Mouse (Mus musculus) layer of hippocampus, adult 2 months (tissue): ENCODE measurements around the gene Fzd2. TPM values are rescaled to one million over a fixed set of nuclear protein-coding genes. Genes with fewer than 3 reads are reported as not detected.

Experiments used
- DNase-seq, 2 experiments: peaks; one replicate each; pipeline ENCODE4 v3.0.0; 2022; ENCODE audit warnings: low spot score in 2 of 2
- H3K27ac ChIP-seq: fragments of 200-600 bp; 2 replicates; pipeline ENCODE4 v1.8.1; 2022
- H3K4me3 ChIP-seq: fragments of 200-600 bp; 2 replicates; pipeline ENCODE4 v1.8.1; 2022; ENCODE audit warnings: mild to moderate bottlenecking
- CTCF ChIP-seq: fragments of 200-600 bp; conservative IDR thresholded peaks from 2 replicates; pipeline ENCODE4 v1.8.1; 2022; ENCODE audit warnings: antibody characterized with exemption, mild to moderate bottlenecking, moderate library complexity
- total RNA-seq, 2 experiments: library from RNA; stranded (reverse); gene quantifications; 2 replicates each; pipeline ENCODE4 v1.2.3; 2021

Gene Fzd2
- total RNA-seq, 2 experiments from 2014 or later, result 7.5 to 9.2 TPM

DNA sequence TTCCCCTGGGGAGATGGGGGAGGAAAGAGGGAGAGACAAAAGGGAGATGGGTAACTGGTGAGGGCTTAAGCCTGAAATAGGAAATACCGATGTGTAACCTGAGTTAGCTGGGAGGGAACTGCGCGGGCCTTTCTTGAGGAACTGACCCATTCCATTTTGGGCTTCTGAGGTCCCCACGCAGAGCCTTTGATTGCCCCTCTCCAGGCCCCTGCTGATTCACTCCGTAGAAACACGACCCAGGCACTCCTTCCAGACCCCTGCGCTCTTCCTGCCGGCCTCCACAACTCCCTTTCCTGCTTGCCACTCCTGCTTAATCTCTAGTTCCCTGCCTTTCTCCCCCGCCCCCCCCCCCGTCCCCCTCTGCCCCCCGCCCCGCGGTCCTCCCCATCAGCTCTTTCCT, 28.5 kb downstream of the Fzd2 start:
- H3K4me3 ChIP-seq, result no peak overlapping the region
- no peak for TF ChIP-seq CTCF

DNA sequence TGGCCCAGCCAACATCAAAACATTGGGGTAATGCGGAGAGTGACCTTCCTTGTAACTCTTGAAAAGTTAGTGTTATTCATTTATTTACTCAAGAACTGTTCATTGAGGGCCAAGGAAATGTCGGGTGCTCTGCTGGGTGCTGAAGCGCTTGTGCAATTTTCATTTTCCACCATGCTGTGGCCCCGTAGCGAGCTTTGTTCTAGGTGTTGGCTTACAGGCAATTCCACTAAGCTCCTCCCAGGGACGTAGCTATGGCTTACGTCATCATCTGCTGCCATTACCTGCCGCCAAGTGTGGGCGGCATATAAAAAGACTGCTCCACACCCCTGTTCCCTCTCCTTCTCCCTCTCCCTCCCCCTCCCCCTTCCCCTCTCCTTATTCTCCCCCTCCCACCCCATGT, 29.2 kb downstream of the Fzd2 start:
- no peak for DNase-seq
- no peak for TF ChIP-seq CTCF
- H3K27ac ChIP-seq, result no peak overlapping the region
- no peak overlapping the region for H3K4me3 ChIP-seq

More for the DNA sequence above, 28.5 kb downstream of the Fzd2 start:
- DNase-seq, result no peak
- H3K27ac ChIP-seq, result no peak overlapping the region

DNA sequence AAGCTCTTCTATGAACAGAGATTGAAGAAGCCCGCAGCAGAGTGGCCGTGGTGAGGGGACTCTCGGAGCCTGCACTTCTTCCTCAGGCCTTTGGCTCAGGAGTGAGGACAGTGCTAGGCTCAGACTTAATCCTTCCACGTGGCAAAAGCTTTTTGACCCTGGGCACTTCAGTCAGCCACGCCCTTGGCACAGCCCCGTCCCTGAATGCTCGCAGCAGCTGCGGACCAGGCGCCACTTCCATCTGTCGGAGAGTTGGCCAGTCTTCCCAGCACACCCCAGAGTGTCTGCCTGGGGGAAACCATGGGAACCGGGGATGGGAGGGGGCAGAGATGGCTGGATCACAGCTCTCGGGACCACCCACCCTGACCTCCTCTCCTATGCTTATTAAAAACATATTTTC, 32.7 kb downstream of the Fzd2 start:
- TF ChIP-seq CTCF, result no peak
- Histone ChIP-seq H3K4me3 (no peak overlapping the region), H3K27ac (no peak overlapping the region)
- no peak for DNase-seq

DNA sequence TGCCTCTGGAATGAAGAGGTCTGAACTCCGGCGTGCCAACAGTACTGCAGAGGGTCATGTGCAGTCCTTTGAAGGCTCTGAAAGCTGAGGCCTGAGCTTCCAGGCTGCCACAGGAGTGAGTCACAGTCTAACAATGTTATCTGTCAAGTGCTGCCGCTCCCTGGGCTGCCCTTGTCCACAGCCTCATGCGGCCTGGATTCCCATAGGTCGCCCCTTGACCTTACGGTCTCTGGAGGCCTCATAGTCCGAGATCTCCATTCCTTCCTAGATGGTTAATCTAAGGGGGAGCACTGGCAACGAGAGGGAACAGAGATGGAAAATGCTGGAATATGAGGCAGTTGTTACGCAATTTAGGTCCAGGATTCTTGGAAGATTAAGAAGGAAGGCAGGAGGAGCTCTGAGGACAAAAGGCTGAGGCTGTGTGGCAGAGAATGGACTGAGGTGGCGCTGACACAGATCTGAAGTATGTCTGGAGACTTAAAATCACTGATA, 39.7 kb downstream of the Fzd2 start:
- TF ChIP-seq CTCF, result no peak
- no peak overlapping the region for H3K4me3 ChIP-seq
- no peak overlapping the region for H3K27ac ChIP-seq
- DNase-seq, result no peak

DNA sequence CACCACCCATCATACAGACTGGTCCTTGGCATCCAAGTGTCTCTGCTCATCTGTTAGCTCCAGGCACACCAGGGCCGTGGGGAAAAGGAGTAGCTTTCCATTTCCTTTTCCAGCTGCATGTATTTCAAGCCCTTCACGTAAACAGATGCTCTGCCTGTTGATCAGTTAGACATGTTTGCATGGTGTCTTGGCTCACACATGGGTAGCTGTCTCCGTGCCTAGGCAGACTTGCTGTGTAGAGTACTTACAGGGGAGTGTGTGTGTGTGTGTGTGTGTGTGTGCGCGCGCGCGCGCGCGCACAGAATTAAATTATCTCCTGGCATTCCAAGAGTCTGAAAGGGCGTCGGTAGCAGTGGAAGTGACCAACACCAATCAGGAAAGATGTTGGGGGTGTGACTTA, 42.0 kb downstream of the Fzd2 start:
- no peak overlapping the region for H3K4me3 ChIP-seq
- TF ChIP-seq CTCF, result no peak
- no peak for DNase-seq

DNA sequence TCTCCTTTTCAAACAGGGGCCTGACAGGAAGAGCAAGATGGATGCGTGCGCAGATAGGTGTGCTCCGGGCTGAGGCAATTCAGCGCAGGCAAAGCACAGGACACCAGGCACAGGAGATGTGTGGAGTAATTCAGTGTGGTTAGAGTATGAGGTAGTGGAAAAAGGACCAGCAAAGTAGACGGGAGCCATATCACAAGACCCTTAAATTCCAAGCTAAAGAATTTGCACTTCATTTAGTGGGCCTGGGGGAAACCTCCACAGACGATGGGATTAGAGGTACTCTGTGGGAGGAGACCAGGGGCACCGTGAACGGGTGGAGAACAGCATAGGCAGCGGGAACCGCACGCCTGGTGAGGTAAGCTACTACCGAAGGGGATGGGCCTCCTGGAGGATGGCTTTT, 43.7 kb downstream of the Fzd2 start:
- no peak overlapping the region for H3K4me3 ChIP-seq
- DNase-seq, result no peak
- H3K27ac ChIP-seq, result no peak overlapping the region
- TF ChIP-seq CTCF, result no peak

More for the DNA sequence above, 42.0 kb downstream of the Fzd2 start:
- H3K27ac ChIP-seq, result no peak overlapping the region

DNA sequence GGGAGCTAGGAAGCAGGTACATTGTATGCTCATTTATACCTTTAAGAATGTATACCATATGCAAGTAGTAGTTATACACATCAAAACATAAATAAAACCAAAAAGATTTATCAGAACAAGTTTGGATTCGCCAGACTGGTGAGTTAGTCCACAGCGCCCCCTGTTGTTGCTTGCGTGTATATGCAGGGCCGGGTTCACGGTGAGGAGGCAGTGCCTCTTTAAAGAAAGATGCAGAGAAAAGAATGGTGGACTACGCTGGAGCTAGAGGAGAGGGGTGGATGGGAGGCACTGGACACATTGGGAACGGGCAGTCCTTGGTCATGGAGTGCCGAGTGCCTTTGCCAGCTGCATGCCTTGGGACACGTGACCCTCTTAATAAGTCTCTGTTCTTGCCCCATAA, 47.2 kb downstream of the Fzd2 start:
- peak; percentile 59 to 80 for DNase-seq
- Histone ChIP-seq H3K4me3 (no peak overlapping the region; the same call in 1 of the 2 replicates), H3K27ac (no peak overlapping the region)
- TF ChIP-seq CTCF, result peak; percentile 98

DNA sequence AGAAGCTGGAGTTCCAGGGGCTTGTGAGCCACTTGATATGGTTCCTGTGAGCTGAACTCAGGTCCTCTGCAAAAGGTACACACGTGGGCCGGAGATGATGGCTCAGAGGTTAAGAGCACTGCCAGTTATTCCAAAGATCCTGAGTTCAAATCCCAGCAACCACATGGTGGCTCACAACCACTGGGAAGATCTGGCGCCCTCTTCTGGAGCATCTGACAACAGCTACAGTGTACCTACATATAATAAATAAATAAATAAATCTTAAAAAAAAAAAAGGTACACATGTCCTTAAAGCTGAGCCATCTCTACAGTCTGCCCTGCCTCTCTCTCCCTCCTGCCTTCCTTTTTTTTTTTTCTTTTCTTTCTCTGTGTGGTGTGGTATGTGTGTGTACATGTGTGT, 48.6 kb downstream of the Fzd2 start:
- Histone ChIP-seq H3K4me3 (no peak overlapping the region), H3K27ac (no peak overlapping the region)
- no peak for DNase-seq
- TF ChIP-seq CTCF, result peak; percentile 58

DNA sequence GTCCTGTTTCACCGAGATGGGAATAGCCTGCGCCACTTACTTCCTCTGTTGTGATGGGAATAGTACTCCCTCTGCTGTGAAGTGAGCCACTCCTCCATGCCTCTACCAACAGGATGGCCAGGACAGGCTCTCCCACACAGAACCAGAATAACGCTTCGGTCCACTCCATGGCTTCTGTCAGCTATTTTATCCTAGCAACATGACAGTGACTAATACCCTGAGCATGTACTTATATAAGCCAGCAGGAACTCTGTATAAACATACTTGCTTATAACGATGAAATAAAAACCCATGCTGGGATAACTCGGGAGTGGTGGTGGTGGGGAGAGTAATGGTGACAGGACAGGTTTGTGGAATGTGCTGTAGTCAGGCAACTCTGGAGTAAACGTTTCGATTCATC, 51.7 kb downstream of the Fzd2 start:
- TF ChIP-seq CTCF, result no peak
- no peak overlapping the region for H3K27ac ChIP-seq
- no peak overlapping the region for H3K4me3 ChIP-seq
- DNase-seq, result no peak

DNA sequence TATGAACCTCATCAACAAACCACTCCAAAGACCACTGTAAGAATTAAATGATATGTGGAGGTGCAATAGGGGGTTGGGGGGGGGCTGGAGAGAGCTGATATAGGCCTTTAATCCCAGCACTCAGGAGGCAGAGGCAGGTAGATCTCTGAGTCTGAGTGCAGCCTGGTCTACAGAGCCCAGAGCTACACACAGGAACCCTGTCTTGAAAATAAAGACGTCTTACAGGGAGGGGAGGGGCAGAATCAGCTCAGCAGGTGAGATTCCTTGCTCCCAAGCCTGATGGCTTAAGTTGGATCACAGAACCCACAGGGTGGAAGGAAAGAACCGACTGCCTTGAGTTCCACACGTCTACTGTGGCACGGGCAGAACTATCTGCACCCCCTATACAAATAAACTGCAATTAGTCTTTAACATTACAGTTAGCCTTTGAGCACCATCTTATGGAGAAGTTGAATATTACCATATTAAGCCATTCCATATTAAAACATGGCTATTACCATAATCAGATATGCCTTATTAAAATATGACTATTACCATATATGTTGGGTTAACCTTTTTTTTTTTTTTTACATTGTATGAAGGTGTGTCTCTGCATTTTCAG, 52.2 kb downstream of the Fzd2 start:
- no peak overlapping the region for H3K27ac ChIP-seq
- no peak overlapping the region for H3K4me3 ChIP-seq
- DNase-seq, result no peak
- peak; percentile 72 for TF ChIP-seq CTCF

DNA sequence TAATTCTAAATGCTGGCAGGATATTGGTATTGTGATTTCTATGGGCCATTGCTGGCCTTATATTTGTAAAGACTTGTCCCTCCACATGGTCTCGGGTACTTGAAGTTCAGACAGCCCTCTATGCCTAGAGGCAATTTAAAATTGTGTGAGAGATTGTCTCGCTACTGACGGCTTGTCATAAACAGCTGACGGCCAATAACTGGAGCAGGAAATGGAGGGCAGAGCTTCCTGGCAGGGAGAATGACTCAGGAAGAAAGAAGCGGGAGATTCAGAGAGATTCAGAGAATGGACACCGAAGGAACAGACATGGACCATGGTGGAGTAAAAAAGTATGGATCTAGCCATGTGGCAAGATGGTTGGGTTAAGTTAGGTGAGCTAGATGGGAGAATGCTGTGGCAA, 52.7 kb downstream of the Fzd2 start:
- Histone ChIP-seq H3K27ac (no peak overlapping the region), H3K4me3 (no peak overlapping the region)
- DNase-seq, result no peak
- TF ChIP-seq CTCF, result no peak

Other genes starting within 250 kb of the Fzd2 start
- under 1 TPM; 0.15 to 0.23 TPM for gene Slc4a1, start 238.2 kb upstream of the Fzd2 start, total RNA-seq
- 100 to 1,000 TPM; 482 to 488 TPM for gene Rundc3a, start 211.0 kb upstream of the Fzd2 start, total RNA-seq
- gene Slc25a39, start 196.4 kb upstream of the Fzd2 start, total RNA-seq, result 10 to 100 TPM; 62.5 to 62.6 TPM
- gene Grn, start 174.1 kb upstream of the Fzd2 start, total RNA-seq, result 10 to 100 TPM; 60.6 to 66.4 TPM
- gene Fam171a2, start 156.7 kb upstream of the Fzd2 start, total RNA-seq, result 100 to 1,000 TPM in 1 of 2 experiments, 10 to 100 TPM in 1; 92.5 to 102 TPM
- gene Itga2b, start 134.3 kb upstream of the Fzd2 start, total RNA-seq, result 1 to 10 TPM; 2.3 to 3.5 TPM
- 10 to 100 TPM; 53.0 to 58.9 TPM for gene Gpatch8, start 48.0 kb upstream of the Fzd2 start, total RNA-seq
- gene Gm11627, start 24.9 kb upstream of the Fzd2 start, total RNA-seq, result 1 to 10 TPM; 3.9 to 4.2 TPM
- gene Meioc, start 59.3 kb downstream of the Fzd2 start, total RNA-seq, result not detected
- gene Ccdc43, start 93.4 kb downstream of the Fzd2 start, total RNA-seq, result 10 to 100 TPM; 33.5 to 44.7 TPM
- 100 to 1,000 TPM; 192 to 212 TPM for gene Adam11, start 157.0 kb downstream of the Fzd2 start, total RNA-seq
- 1 to 10 TPM; 4.7 TPM for gene Gjc1, start 215.3 kb downstream of the Fzd2 start, total RNA-seq
- gene Higd1b, start 231.5 kb downstream of the Fzd2 start, total RNA-seq, result 1 to 10 TPM; 3.5 to 4.5 TPM